Mouse (Mus musculus): ENCODE measurements around the gene Spata18. TPM values are rescaled to one million over a fixed set of nuclear protein-coding genes. Genes with fewer than 3 reads are reported as not detected.

The Spata18 gene
- polyA plus RNA-seq, 2 experiments = not detected

DNA sequence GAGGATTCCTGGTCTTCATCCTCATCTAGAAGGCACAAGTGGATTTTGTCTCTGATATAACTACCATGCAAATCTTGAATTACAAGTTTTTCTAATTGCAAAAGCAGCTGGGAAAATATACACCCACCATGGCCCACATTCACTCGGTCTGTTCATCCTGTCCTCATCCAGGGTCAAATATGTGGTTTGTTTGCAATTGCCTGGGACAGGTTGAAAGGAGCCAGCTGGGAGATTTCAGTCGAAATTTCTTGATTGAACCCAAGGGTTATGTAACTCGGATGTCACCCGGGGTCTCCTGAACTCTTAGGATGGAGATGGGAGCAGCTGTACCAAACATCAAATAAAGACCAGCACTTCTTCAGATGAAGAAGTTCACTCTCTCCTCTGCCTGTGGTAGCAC lies 46.5 kb downstream of the Spata18 start:
- Histone ChIP-seq H3K9me3 (ENCODE audit: control insufficient read depth, low read length) (no peaks in the 10 kb centered on the region), H3K4me1 (replicated peaks; ENCODE audit: control insufficient read depth in 2 of 2, insufficient read depth in 2 of 2, low read length in 1 of 2) (no peaks in the 10 kb centered on the region), H3K27ac (no peak overlapping the region), H3K27me3 (ENCODE audit: control insufficient read depth, insufficient read depth, low read length) (no peaks in the 10 kb centered on the region), H3K4me2 (ENCODE audit: low read depth) (no peak overlapping the region), H3K36me3 (replicated peaks; ENCODE audit: control insufficient read depth, insufficient read depth, low read depth) (no peaks in the 10 kb centered on the region), H3K4me3 (ENCODE audit: insufficient read depth in 1 of 2, low read depth in 2 of 2, low read length in 2 of 2) (no peak overlapping the region), H3K9ac (replicated peaks) (no peak overlapping the region)
- DNase-seq (ENCODE audit: low read depth in 3 of 3, low spot score in 3 of 3) (no peak), ATAC-seq (ENCODE audit: insufficient read depth) (no peak)
- 56% methylated on average over 4 of the region's 4 CpGs for WGBS (ENCODE audit: insufficient replicate concordance)
- TF ChIP-seq CTCF (IDR thresholded peaks at IDR 0.05; ENCODE audit: low read depth) (no peak), EP300 (IDR thresholded peaks at IDR 0.05; ENCODE audit: low read depth) (no peak)

DNA sequence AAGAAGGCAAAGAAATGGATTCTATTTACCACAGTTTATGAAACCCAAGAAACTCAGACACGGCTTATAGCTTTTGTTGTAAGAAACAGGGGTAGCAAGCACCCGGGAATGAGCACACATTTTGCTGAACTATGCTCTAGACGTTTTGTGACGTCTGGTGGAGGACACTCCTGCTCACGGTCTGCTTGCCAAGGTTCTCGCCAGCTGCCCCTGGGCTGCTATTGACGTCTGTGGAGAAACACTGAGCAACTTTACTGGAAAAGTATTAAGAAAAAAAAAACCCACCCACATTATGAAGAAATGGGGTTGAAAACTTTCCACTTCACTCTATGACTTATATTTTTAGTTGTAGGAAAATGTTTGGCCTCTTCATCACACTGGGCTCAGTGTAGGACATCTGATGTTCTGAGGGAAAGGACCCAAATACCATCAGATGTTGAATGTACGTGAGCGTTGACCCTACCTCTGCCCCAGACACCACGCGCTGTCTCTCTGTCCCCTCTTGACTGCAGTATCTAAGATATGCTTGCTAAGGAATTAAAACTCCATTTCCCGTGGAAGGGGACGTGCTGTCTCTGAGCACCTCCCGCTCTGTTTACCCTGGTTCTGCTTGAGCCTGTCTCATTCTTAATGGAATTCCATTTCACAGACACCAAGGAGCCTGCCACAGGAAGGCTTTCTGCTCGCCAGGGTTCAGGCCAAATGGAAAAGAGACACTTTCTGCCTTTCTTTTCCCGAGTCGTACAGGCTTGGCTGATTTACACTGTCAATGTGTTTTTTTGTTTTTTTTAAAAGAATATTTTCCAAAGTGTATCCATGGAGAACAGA lies 50.1 kb downstream of the Spata18 start:
- H3K4me1 ChIP-seq (replicated peaks; ENCODE audit: control insufficient read depth in 2 of 2, insufficient read depth in 2 of 2, low read length in 1 of 2) = no peaks in the 10 kb centered on the region

GRCm38 (mm10) chr5:73701946-73702710 lies 50.9 kb downstream of the Spata18 start:
- no peak for TF ChIP-seq EP300 (IDR thresholded peaks at IDR 0.05; ENCODE audit: low read depth)
- TF ChIP-seq CTCF (IDR thresholded peaks at IDR 0.05; ENCODE audit: low read depth) = no peak
- DNase-seq (ENCODE audit: low read depth in 3 of 3, low spot score in 3 of 3) = no peak
- H3K9me3 ChIP-seq (ENCODE audit: control insufficient read depth, low read length) = no peaks in the 10 kb centered on the region
- no peak overlapping the region for H3K9ac ChIP-seq (replicated peaks)
- H3K36me3 ChIP-seq (replicated peaks; ENCODE audit: control insufficient read depth, insufficient read depth, low read depth) = no peaks in the 10 kb centered on the region
- no peak for ATAC-seq (ENCODE audit: insufficient read depth)
- H3K27me3 ChIP-seq (ENCODE audit: control insufficient read depth, insufficient read depth, low read length) = no peaks in the 10 kb centered on the region
- H3K27ac ChIP-seq = no peak overlapping the region
- H3K4me1 ChIP-seq (replicated peaks; ENCODE audit: control insufficient read depth in 2 of 2, insufficient read depth in 2 of 2, low read length in 1 of 2) = no peaks in the 10 kb centered on the region
- no peak overlapping the region for H3K4me2 ChIP-seq (ENCODE audit: low read depth)
- H3K4me3 ChIP-seq (ENCODE audit: insufficient read depth in 1 of 2, low read depth in 2 of 2, low read length in 2 of 2) = no peak overlapping the region
- WGBS (ENCODE audit: insufficient replicate concordance) = 65% methylated on average over 12 of the region's 12 CpGs

More for the DNA sequence above, 50.1 kb downstream of the Spata18 start:
- no peak for TF ChIP-seq CTCF (IDR thresholded peaks at IDR 0.05; ENCODE audit: low read depth)
- TF ChIP-seq EP300 (IDR thresholded peaks at IDR 0.05; ENCODE audit: low read depth) = no peak
- no peak overlapping the region for H3K9ac ChIP-seq (replicated peaks)
- H3K27me3 ChIP-seq (ENCODE audit: control insufficient read depth, insufficient read depth, low read length) = no peaks in the 10 kb centered on the region
- H3K9me3 ChIP-seq (ENCODE audit: control insufficient read depth, low read length) = no peaks in the 10 kb centered on the region
- no peak overlapping the region for H3K4me3 ChIP-seq (ENCODE audit: insufficient read depth in 1 of 2, low read depth in 2 of 2, low read length in 2 of 2)
- no peak overlapping the region for H3K4me2 ChIP-seq (ENCODE audit: low read depth)
- no peaks in the 10 kb centered on the region for H3K36me3 ChIP-seq (replicated peaks; ENCODE audit: control insufficient read depth, insufficient read depth, low read depth)
- H3K27ac ChIP-seq = no peak overlapping the region
- WGBS (ENCODE audit: insufficient replicate concordance) = 64% methylated on average over 17 of the region's 17 CpGs
- DNase-seq (ENCODE audit: low read depth in 3 of 3, low spot score in 3 of 3) (no peak), ATAC-seq (ENCODE audit: insufficient read depth) (no peak)

DNA sequence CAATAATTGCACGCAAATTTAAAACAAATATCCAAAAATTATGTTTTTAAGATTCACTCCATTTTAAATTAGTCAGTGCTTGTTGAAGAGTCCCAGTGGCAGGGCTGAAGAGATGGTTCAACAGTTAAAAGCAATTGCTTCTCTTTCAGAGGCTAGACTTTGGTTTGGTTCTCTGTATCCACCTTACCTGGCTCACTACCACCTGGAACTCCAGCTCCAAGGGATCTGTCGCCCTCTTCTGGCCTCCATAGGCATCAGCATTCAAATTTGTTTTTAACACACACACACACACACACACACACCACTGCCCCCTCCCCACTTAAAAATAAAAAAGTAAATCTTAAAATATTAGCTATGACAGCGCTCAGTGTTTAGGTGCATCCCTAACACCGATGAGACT lies 51.9 kb downstream of the Spata18 start:
- no peak for ATAC-seq (ENCODE audit: insufficient read depth)
- Histone ChIP-seq H3K9ac (replicated peaks) (no peak overlapping the region), H3K4me1 (replicated peaks; ENCODE audit: control insufficient read depth in 2 of 2, insufficient read depth in 2 of 2, low read length in 1 of 2) (no peaks in the 10 kb centered on the region), H3K36me3 (replicated peaks; ENCODE audit: control insufficient read depth, insufficient read depth, low read depth) (no peaks in the 10 kb centered on the region), H3K4me3 (ENCODE audit: insufficient read depth in 1 of 2, low read depth in 2 of 2, low read length in 2 of 2) (no peak overlapping the region), H3K27me3 (ENCODE audit: control insufficient read depth, insufficient read depth, low read length) (no peaks in the 10 kb centered on the region), H3K9me3 (ENCODE audit: control insufficient read depth, low read length) (no peaks in the 10 kb centered on the region), H3K4me2 (ENCODE audit: low read depth) (no peak overlapping the region), H3K27ac (no peak overlapping the region)
- WGBS (ENCODE audit: insufficient replicate concordance) = 72% methylated on average over 4 of the region's 4 CpGs
- TF ChIP-seq EP300 (IDR thresholded peaks at IDR 0.05; ENCODE audit: low read depth) = no peak
- TF ChIP-seq CTCF (IDR thresholded peaks at IDR 0.05; ENCODE audit: low read depth) = no peak
- DNase-seq (ENCODE audit: low read depth in 3 of 3, low spot score in 3 of 3) = no peak

DNA sequence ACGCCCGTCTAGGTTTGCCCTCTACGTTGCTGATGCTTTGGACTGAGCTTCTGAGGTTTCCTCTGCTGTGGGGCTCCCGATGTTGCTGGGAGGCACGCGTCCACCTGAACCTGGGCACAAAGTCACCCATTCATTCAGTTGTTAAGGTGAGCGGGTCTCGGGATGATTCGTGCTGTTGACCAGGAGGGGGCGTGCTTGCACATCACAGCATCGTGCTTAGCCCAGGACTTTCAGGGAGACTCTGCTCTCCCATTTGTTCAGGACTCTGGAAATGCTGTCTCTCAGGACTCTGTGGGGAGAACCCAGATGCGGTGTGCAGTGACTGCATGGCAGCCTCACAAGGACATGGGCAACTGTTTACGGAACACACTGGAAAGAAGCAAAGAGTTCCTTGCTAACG lies 53.1 kb downstream of the Spata18 start:
- Histone ChIP-seq H3K36me3 (replicated peaks; ENCODE audit: control insufficient read depth, insufficient read depth, low read depth) (no peaks in the 10 kb centered on the region), H3K4me1 (replicated peaks; ENCODE audit: control insufficient read depth in 2 of 2, insufficient read depth in 2 of 2, low read length in 1 of 2) (no peaks in the 10 kb centered on the region), H3K27ac (no peak overlapping the region), H3K9me3 (ENCODE audit: control insufficient read depth, low read length) (no peaks in the 10 kb centered on the region), H3K4me3 (ENCODE audit: insufficient read depth in 1 of 2, low read depth in 2 of 2, low read length in 2 of 2) (no peak overlapping the region), H3K4me2 (ENCODE audit: low read depth) (no peak overlapping the region), H3K9ac (replicated peaks) (no peak overlapping the region), H3K27me3 (ENCODE audit: control insufficient read depth, insufficient read depth, low read length) (no peaks in the 10 kb centered on the region)
- DNase-seq (ENCODE audit: low read depth in 3 of 3, low spot score in 3 of 3) = no peak
- ATAC-seq (ENCODE audit: insufficient read depth) = no peak
- no peak for TF ChIP-seq EP300 (IDR thresholded peaks at IDR 0.05; ENCODE audit: low read depth)
- TF ChIP-seq CTCF (IDR thresholded peaks at IDR 0.05; ENCODE audit: low read depth) = peak; percentile 42
- WGBS (ENCODE audit: insufficient replicate concordance) = 33% methylated on average over 14 of the region's 14 CpGs
